Comparison of ENCODE assay signal across 8 mouse cellular contexts in the genomic region with DNA sequence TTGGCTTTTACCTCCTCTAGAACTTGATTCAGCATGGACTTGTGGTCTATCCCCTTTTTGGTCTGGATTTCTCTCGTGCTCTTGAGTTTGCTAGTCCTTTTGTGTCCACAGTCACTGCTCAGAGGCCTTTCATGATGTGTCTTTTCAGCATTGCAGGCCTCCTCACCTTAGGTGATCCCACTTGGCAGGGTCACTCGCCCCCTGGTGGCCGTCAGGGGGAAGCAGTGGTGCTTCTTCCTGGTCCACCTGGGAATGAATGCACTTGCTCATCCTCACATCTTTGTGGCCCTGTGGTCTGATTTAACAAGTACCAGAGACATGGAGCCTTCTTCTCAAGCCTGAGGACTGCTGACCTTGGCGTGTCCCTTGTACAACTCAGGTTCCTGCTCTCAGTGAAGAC.
A peak's percentile ranks its signal among the peaks of the same experiment; 100 is the strongest.
DNase-seq lines count a peak whose midpoint lies in the region; ATAC-seq and TF ChIP-seq lines count a peak whose summit lies in the region.

No protein-coding gene starts in this region.

- intact Hi-C loops in heart, adult 2 months (cut with DNase I) = loop anchor here (2.0 kb wide), 1 partner anchor 163 kb away; no protein-coding TSS in a partner anchor

- WGBS in heart, adult 2 months = 25% methylated on average over 4 of the region's 4 CpGs
- WGBS in heart, embryonic 11.5 days (ENCODE audit: insufficient replicate concordance) = 26% methylated on average over 4 of the region's 4 CpGs
- 21% methylated on average over 4 of the region's 4 CpGs for WGBS in bone marrow, adult 2 months

- no peak overlapping the region for H3K27ac ChIP-seq in heart, adult 2 months
- H3K27ac ChIP-seq in heart, embryonic 11.5 days (ENCODE audit: low read depth, low read length) = no peak overlapping the region
- H3K27ac ChIP-seq in bone marrow, adult 2 months (ENCODE audit: control insufficient read depth, insufficient read depth, low read depth, low read length, poor library complexity) = no peak overlapping the region

- no peak overlapping the region for H3K4me2 ChIP-seq in heart, embryonic 11.5 days

- no peaks in the 10 kb centered on the region for H3K9me3 ChIP-seq in heart, embryonic 11.5 days (replicated peaks; ENCODE audit: control insufficient read depth, low read length)

- no peaks in the 10 kb centered on the region for H3K27me3 ChIP-seq in heart, adult 2 months (ENCODE audit: control insufficient read depth, insufficient read depth, low read length)
- H3K27me3 ChIP-seq in heart, embryonic 11.5 days (ENCODE audit: control insufficient read depth, insufficient read depth, low read length) = peaks cover 53% of the 10 kb centered on the region

- H3K4me3 ChIP-seq in heart, adult 2 months = no peak overlapping the region
- H3K4me3 ChIP-seq in heart, embryonic 11.5 days (ENCODE audit: low read depth, low read length) = no peak overlapping the region
- H3K4me3 ChIP-seq in bone marrow, adult 2 months (replicated peaks; ENCODE audit: control insufficient read depth, low read depth, low read length) = no peak overlapping the region

- peak; percentile 97 for TF ChIP-seq CTCF in heart, adult 2 months (IDR thresholded peaks at IDR 0.05)
- TF ChIP-seq CTCF in bone marrow, adult 2 months (IDR thresholded peaks at IDR 0.05; ENCODE audit: control insufficient read depth, insufficient read depth, low read length) = peak; percentile 88

- peak; percentile 52 to 60 for DNase-seq in heart, adult 2 months
- peak; percentile 59 to 75 for DNase-seq in kidney, postnatal 36 days
- DNase-seq in mesoderm, embryonic 11.5 days (ENCODE audit: low read depth, low spot score) = peak; percentile 54
- peak; percentile 36 to 78 for DNase-seq in spleen, postnatal 4 days (ENCODE audit: low spot score in 2 of 2)

- no peaks in the 10 kb centered on the region for H3K4me1 ChIP-seq in heart, adult 2 months (ENCODE audit: control insufficient read depth, insufficient read depth, low read length)
- H3K4me1 ChIP-seq in heart, embryonic 11.5 days (ENCODE audit: control insufficient read depth, insufficient read depth, low read length) = peaks cover 23% of the 10 kb centered on the region
- H3K4me1 ChIP-seq in bone marrow, adult 2 months (ENCODE audit: control insufficient read depth, insufficient read depth, low read length) = no peaks in the 10 kb centered on the region

- H3K79me2 ChIP-seq in heart, adult 2 months (replicated peaks; ENCODE audit: control insufficient read depth, insufficient read depth, low read length) = no peaks in the 10 kb centered on the region

- no peak for TF ChIP-seq EP300 in heart, adult 2 months (IDR thresholded peaks at IDR 0.05; ENCODE audit: insufficient read depth, low read depth, low read length)

- TF ChIP-seq POLR2A in heart, adult 2 months (IDR thresholded peaks at IDR 0.05; ENCODE audit: insufficient read depth, low read depth, low read length) = no peak
- TF ChIP-seq POLR2A in bone marrow, adult 2 months (IDR thresholded peaks at IDR 0.05; ENCODE audit: borderline replicate concordance, control insufficient read depth, low read depth, low read length) = no peak

- no peak for ATAC-seq in heart, embryonic 11.5 days (replicated peaks; ENCODE audit: insufficient number of reproducible peaks, low FRiP score, low TSS enrichment)
- peak; percentile 71 for ATAC-seq in CD4-positive, CD25-positive, alpha-beta regulatory T cell, adult 4 months
- peak; percentile 51 for ATAC-seq in erythroblast, adult 5-6 weeks (replicated peaks; ENCODE audit: low FRiP score, poor library complexity, severe bottlenecking)

- H3K36me3 ChIP-seq in heart, adult 2 months (ENCODE audit: control insufficient read depth, insufficient read depth, low read length) = no peaks in the 10 kb centered on the region
- H3K36me3 ChIP-seq in heart, embryonic 11.5 days (ENCODE audit: control insufficient read depth, insufficient read depth, low read length) = no peaks in the 10 kb centered on the region

- no peak overlapping the region for H3K9ac ChIP-seq in heart, adult 2 months (ENCODE audit: low read depth, low read length)
- no peak overlapping the region for H3K9ac ChIP-seq in heart, embryonic 11.5 days (ENCODE audit: low read depth, low read length)
